Mouse (Mus musculus) neural tube, embryonic 12.5 days (tissue): ENCODE data around the gene Heatr3. TPM values are rescaled to one million over a fixed set of nuclear protein-coding genes. Genes with fewer than 3 reads are reported as not detected.

Experiments
- ATAC-seq: fragments of 200-750 bp; cut with Nextera tagmentation; 2 replicates; pipeline ENCODE4 v1.8.0; 2017; ENCODE audit warnings: low read depth, mild to moderate bottlenecking, moderate TSS enrichment, moderate library complexity; ENCODE audit not compliant: low FRiP score
- H3K27ac ChIP-seq: fragments of 300-500 bp; sonication (generic); 2 replicates; pipeline ENCODE4 v1.5.1; 2016
- H3K27me3 ChIP-seq: fragments of 300-500 bp; sonication (generic); replicated peaks from 2 replicates; pipeline ENCODE4 v1.6.1; 2016; ENCODE audit warnings: mild to moderate bottlenecking
- H3K36me3 ChIP-seq: fragments of 300-500 bp; sonication (generic); 2 replicates; pipeline ENCODE4 v1.6.1; 2016; ENCODE audit warnings: mild to moderate bottlenecking
- H3K4me1 ChIP-seq: fragments of 300-500 bp; sonication (generic); 2 replicates; pipeline ENCODE4 v1.6.1; 2016
- H3K4me2 ChIP-seq: fragments of 300-500 bp; sonication (generic); replicated peaks from 2 replicates; pipeline ENCODE4 v1.6.1; 2016; ENCODE audit warnings: mild to moderate bottlenecking
- H3K4me3 ChIP-seq: fragments of 300-500 bp; sonication (generic); 2 replicates; pipeline ENCODE4 v1.5.1; 2016
- H3K9ac ChIP-seq: fragments of 300-500 bp; sonication (generic); 2 replicates; pipeline ENCODE4 v1.6.1; 2016; ENCODE audit warnings: mild to moderate bottlenecking
- H3K9me3 ChIP-seq: fragments of 300-500 bp; sonication (generic); 2 replicates; pipeline ENCODE4 v1.6.1; 2016; ENCODE audit warnings: mild to moderate bottlenecking
- WGBS: fragments of 180-500 bp; shearing (Covaris S2); methylation state at CpG from one replicate; pipeline ENCODE4 v1.1.7; 2016; 5-methylcytosine and 5-hydroxymethylcytosine counted together
- polyA plus RNA-seq: library from polyadenylated mRNA; unstranded; fragments of >200 nt; fragmentation: Nextera tagmentation; extraction: Ambion mirVana; gene quantifications from 2 replicates; pipeline ENCODE4 v1.2.1, GENCODE M21; 2016

The Heatr3 gene
- 43.8 and 46.6 TPM in 2 replicates for polyA plus RNA-seq

DNA sequence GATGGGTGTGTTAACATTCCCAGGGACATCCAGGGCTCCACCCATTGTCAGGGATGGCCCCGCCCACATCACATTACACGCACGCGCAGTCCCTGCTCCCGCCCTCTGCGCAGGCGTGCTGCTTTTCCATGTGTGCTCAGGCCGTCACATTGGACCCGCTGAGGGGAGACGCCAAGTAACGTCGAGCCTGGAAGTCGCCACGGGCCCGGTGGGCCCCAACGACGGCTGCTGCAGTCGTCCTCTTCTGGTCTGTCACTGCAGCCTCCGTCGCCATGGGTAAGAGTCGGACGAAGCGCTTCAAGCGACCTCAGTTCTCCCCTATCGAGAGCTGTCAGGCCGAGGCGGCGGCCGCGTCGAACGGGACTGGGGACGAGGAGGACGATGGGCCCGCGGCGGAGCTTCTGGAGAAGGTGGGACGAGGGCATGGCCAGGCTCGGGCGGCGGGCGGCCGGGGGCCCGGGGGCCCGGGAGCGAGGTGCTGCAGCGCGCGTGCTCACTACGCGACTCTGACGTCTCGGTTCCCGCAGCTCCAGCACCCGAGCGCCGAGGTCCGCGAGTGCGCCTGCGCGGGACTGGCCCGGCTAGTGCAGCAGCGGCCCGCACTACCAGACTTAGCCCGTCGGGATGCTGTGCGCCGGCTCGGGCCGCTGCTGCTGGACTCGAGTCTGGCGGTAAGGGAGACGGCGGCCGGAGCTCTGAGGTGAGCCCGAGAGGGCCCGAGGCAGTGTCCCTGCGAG lies at the start of gene Heatr3:
Gene Heatr3, plus strand, starts transcription at position 108 of the 737 bp plus-strand sequence.
- ATAC-seq, result peak; percentile 98
- Histone ChIP-seq H3K4me3 (peak within 1 kb of the TSS; percentile 90), H3K4me2 (peak within 1 kb of the TSS; percentile 70), H3K27me3 (no peaks in the 10 kb centered on the region), H3K36me3 (peaks cover 41% of the 10 kb centered on the region), H3K9ac (peak within 1 kb of the TSS; percentile 71), H3K9me3 (no peaks in the 10 kb centered on the region), H3K4me1 (peaks cover 16% of the 10 kb centered on the region; the same call in 1 of the 2 replicates), H3K27ac (peak within 1 kb of the TSS; percentile 89)
- WGBS, result under 1% methylated on average over 79 of the region's 79 CpGs

DNA sequence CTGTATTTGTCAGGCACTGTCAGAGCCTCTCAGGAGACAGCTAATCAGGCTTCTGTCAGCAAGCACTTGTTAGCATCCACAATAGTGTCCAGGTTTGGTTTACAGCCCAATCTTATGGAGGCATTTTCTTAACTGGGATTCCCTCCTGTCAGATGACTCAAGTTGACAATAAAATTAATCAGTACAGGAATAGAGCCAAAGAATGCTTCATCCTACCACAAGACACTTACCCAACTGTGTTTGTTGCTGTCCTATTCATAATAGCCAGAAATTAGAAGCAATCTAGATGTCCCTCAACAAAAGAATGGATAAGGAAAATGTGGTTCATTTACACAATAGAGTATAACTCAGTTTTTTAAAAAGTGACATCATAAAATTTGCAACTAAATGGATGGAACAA lies 49.6 kb upstream of the Heatr3 start:
- Histone ChIP-seq H3K27me3 (no peaks in the 10 kb centered on the region), H3K4me2 (no peak overlapping the region), H3K9ac (no peak overlapping the region), H3K9me3 (no peaks in the 10 kb centered on the region), H3K27ac (no peak overlapping the region), H3K4me3 (no peak overlapping the region), H3K36me3 (no peaks in the 10 kb centered on the region), H3K4me1 (no peaks in the 10 kb centered on the region)
- no peak for ATAC-seq

DNA sequence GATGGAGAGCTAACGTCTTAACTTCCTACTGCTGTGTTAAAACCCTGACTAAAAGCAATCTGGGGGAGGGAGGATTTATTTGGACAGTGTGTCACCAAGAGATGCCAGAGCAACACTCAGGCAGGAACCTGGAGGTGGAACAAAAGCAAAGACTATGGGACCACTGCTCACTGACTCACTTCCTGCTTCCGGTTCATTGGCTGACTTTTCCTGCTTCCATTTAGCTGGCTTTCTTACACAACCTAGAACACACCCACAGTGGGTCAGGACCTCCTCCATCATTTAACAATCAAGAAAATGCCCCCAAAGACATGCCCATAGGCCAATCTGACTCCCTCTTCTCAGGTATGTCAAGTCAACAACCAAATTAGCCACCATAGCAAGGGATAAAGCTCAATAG lies 46.0 kb upstream of the Heatr3 start:
- Histone ChIP-seq H3K9ac (no peak overlapping the region), H3K4me1 (no peaks in the 10 kb centered on the region), H3K4me2 (no peak overlapping the region), H3K9me3 (no peaks in the 10 kb centered on the region), H3K27ac (no peak overlapping the region), H3K4me3 (no peak overlapping the region), H3K36me3 (no peaks in the 10 kb centered on the region), H3K27me3 (no peaks in the 10 kb centered on the region)
- WGBS, result 90% methylated on average over 2 of the region's 2 CpGs
- no peak for ATAC-seq

- Histone ChIP-seq H3K36me3 (no peaks in the 10 kb centered on the region), H3K4me1 (no peaks in the 10 kb centered on the region), H3K27me3 (no peaks in the 10 kb centered on the region), H3K9me3 (no peaks in the 10 kb centered on the region), H3K4me3 (no peak overlapping the region), H3K4me2 (no peak overlapping the region), H3K9ac (no peak overlapping the region), H3K27ac (no peak overlapping the region)
- 66% methylated on average over 4 of the region's 4 CpGs for WGBS
- no peak for ATAC-seq
Observed at GRCm38 (mm10) chr8:88093367-88093766, 44.3 kb upstream of the Heatr3 start.

DNA sequence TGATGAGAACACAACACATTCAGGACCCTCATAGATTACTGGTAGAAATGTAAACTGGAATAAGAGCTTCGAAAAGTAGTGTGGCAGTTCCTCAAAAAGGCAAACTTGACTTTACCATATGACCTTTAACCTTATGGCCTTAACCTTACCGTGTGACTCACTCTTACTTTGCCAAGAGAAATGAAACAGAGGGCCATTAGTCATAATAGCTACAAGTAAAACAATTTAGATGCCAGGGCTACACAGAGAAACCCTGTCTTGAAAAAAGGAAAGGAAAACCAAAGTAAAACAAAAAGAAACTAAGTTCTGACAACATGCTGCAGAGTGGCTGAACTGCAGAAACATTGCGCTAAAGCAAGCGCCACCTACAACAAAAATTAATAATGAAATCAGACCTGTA lies 38.8 kb upstream of the Heatr3 start:
- Histone ChIP-seq H3K27ac (no peak overlapping the region), H3K4me2 (no peak overlapping the region), H3K4me1 (no peaks in the 10 kb centered on the region), H3K36me3 (no peaks in the 10 kb centered on the region), H3K9ac (no peak overlapping the region), H3K27me3 (no peaks in the 10 kb centered on the region), H3K4me3 (no peak overlapping the region), H3K9me3 (no peaks in the 10 kb centered on the region)
- no peak for ATAC-seq
- 85% methylated on average over 4 of the region's 4 CpGs for WGBS

- no peak overlapping the region for H3K9ac ChIP-seq
- no peak for ATAC-seq
- WGBS, result 0% methylated on average over 1 of the region's 1 CpGs
- H3K27ac ChIP-seq, result no peak overlapping the region
- H3K36me3 ChIP-seq, result no peaks in the 10 kb centered on the region
- no peak overlapping the region for H3K4me2 ChIP-seq
- H3K9me3 ChIP-seq, result no peaks in the 10 kb centered on the region
- H3K27me3 ChIP-seq, result no peaks in the 10 kb centered on the region
- no peak overlapping the region for H3K4me3 ChIP-seq
- no peaks in the 10 kb centered on the region for H3K4me1 ChIP-seq
Observed at GRCm38 (mm10) chr8:88099526-88099925, 38.1 kb upstream of the Heatr3 start.

DNA sequence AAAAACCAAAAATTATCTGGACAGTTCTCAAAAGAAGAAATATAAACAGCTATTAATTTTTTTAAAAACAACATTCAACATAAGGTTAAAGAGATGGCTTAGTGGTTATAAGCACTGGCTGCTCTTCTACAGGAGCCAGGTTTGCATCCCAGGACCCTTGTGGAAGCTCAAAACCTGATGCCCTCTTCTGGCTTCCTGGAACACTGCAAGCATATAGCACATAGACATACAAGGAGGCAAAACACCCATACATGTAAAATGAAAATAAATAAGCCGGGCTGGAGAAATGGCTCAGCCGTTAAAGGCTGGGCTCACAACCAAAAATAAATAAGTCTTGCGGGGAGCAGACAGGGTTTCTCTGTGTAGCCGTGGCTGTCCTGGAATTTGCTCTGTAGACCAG lies 28.4 kb upstream of the Heatr3 start:
- 94% methylated on average over 4 of the region's 4 CpGs for WGBS
- no peak for ATAC-seq

GRCm38 (mm10) chr8:88118456-88119036 lies 19.1 kb upstream of the Heatr3 start, which contains the start of gene Cnep1r1:
TSS of gene Cnep1r1 (plus strand) at chr8:88118769.
- Histone ChIP-seq H3K4me2 (peak within 1 kb of the TSS; percentile 66), H3K9ac (peak within 1 kb of the TSS; percentile 78), H3K36me3 (peaks cover 18% of the 10 kb centered on the region), H3K4me3 (peak within 1 kb of the TSS; percentile 93), H3K9me3 (no peaks in the 10 kb centered on the region), H3K27ac (peak within 1 kb of the TSS; percentile 39; the same call in 1 of the 2 replicates), H3K27me3 (no peaks in the 10 kb centered on the region), H3K4me1 (peaks cover 6% of the 10 kb centered on the region; the same call in 1 of the 2 replicates)
- WGBS, result under 1% methylated on average over 48 of the region's 49 CpGs
- ATAC-seq, result peak; percentile 99

More for the DNA sequence above, 28.4 kb upstream of the Heatr3 start:
- Histone ChIP-seq H3K36me3 (no peaks in the 10 kb centered on the region), H3K9ac (no peak overlapping the region), H3K27ac (no peak overlapping the region), H3K4me3 (no peak overlapping the region), H3K4me1 (no peaks in the 10 kb centered on the region), H3K27me3 (no peaks in the 10 kb centered on the region), H3K9me3 (no peaks in the 10 kb centered on the region), H3K4me2 (no peak overlapping the region)

DNA sequence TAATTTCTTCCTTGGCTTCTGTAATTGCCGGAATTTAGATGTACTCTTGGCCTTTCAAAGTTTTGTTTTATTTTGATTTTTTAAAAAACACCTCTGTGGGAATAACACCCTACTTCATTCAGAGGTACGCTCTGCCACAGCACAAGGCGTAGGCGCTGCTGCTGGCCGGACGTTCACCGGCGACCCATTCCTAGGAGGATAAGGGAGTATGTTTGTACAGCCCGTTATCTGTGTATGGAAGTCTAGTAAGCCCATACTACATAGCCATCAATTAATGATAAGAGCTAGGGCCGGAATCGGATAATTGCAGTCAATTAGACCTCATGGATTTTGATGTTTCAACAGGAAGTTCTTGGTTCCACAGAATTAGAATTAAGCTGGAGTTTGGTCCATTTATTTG lies 18.6 kb upstream of the Heatr3 start:
- Histone ChIP-seq H3K9ac (peak overlapping the region; percentile 78), H3K27me3 (no peaks in the 10 kb centered on the region), H3K27ac (no peak overlapping the region), H3K9me3 (no peaks in the 10 kb centered on the region), H3K4me1 (peaks cover 6% of the 10 kb centered on the region; the same call in 1 of the 2 replicates), H3K4me3 (peak overlapping the region; percentile 93), H3K36me3 (peaks cover 19% of the 10 kb centered on the region), H3K4me2 (peak overlapping the region; percentile 66)
- WGBS, result 2% methylated on average over 11 of the region's 11 CpGs
- ATAC-seq, result 0 out of 2 replicates have a peak, but pooled peaks have one; percentile 60

GRCm38 (mm10) chr8:88124850-88125249 lies 12.8 kb upstream of the Heatr3 start:
- Histone ChIP-seq H3K36me3 (peaks cover 45% of the 10 kb centered on the region), H3K27me3 (no peaks in the 10 kb centered on the region), H3K27ac (no peak overlapping the region), H3K9me3 (no peaks in the 10 kb centered on the region), H3K4me1 (no peaks in the 10 kb centered on the region), H3K9ac (no peak overlapping the region), H3K4me3 (no peak overlapping the region), H3K4me2 (no peak overlapping the region)
- ATAC-seq, result no peak
- WGBS, result 98% methylated on average over 2 of the region's 2 CpGs

DNA sequence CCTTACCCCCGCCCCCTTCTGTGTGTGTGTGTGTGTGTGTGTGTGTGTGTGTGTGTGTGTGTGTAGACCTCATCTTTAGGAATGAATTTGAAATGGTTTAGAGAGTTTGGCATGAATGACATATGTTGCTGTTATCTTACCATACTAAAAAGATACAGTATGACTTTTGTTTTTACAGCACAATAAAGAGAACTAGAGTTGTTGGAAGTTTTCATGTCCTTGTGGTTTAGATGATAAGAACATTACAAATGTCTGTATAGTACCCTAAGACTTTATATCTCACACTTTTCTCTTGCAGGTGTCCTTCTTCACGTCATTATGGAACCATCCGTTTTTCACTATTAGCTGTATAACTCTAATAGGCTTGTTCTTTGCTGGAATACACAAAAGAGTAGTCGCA lies 8.3 kb upstream of the Heatr3 start:
- no peak overlapping the region for H3K9ac ChIP-seq
- H3K27me3 ChIP-seq, result no peaks in the 10 kb centered on the region
- 90% methylated on average over 4 of the region's 4 CpGs for WGBS
- ATAC-seq, result no peak
- H3K4me2 ChIP-seq, result no peak overlapping the region
- H3K27ac ChIP-seq, result no peak overlapping the region
- no peaks in the 10 kb centered on the region for H3K4me1 ChIP-seq
- no peak overlapping the region for H3K4me3 ChIP-seq
- H3K36me3 ChIP-seq, result peaks cover 48% of the 10 kb centered on the region
- H3K9me3 ChIP-seq, result no peaks in the 10 kb centered on the region

- no peak overlapping the region for H3K4me2 ChIP-seq
- no peak overlapping the region for H3K27ac ChIP-seq
- H3K27me3 ChIP-seq, result no peaks in the 10 kb centered on the region
- no peak overlapping the region for H3K4me3 ChIP-seq
- no peaks in the 10 kb centered on the region for H3K9me3 ChIP-seq
- WGBS, result 73% methylated on average over 7 of the region's 7 CpGs
- no peaks in the 10 kb centered on the region for H3K4me1 ChIP-seq
- H3K36me3 ChIP-seq, result peaks cover 54% of the 10 kb centered on the region
- no peak overlapping the region for H3K9ac ChIP-seq
- no peak for ATAC-seq
Observed at GRCm38 (mm10) chr8:88130754-88131317, 6.8 kb upstream of the Heatr3 start.
